Mouse (Mus musculus) hindbrain, embryonic 15.5 days (tissue): ENCODE measurements around the gene Man1c1. TPM values are rescaled to one million over a fixed set of nuclear protein-coding genes. Genes with fewer than 3 reads are reported as not detected.

Experiments used
- ATAC-seq: fragments of 200-750 bp; cut with Nextera tagmentation; 2 replicates; pipeline ENCODE4 v1.8.0; 2017; ENCODE audit warnings: low read depth, moderate number of reproducible peaks, moderate TSS enrichment; ENCODE audit not compliant: low FRiP score
- H3K27ac ChIP-seq: fragments of 300-500 bp; sonication (generic); replicated peaks from 2 replicates; pipeline ENCODE4 v1.5.1; 2015; ENCODE audit warnings: mild to moderate bottlenecking, inconsistent platforms
- H3K27me3 ChIP-seq: fragments of 300-500 bp; sonication (generic); 2 replicates; pipeline ENCODE4 v1.6.1; 2015; ENCODE audit warnings: control low read depth, inconsistent platforms
- H3K36me3 ChIP-seq: fragments of 300-500 bp; sonication (generic); 2 replicates; pipeline ENCODE4 v1.6.1; 2015; ENCODE audit warnings: control low read depth, inconsistent platforms
- H3K4me1 ChIP-seq: fragments of 300-500 bp; sonication (generic); replicated peaks from 2 replicates; pipeline ENCODE4 v1.6.1; 2015; ENCODE audit warnings: control low read depth, inconsistent platforms
- H3K4me2 ChIP-seq: fragments of 300-500 bp; sonication (generic); 2 replicates; pipeline ENCODE4 v1.6.1; 2015; ENCODE audit warnings: moderate library complexity, mild to moderate bottlenecking, inconsistent platforms
- H3K4me3 ChIP-seq: fragments of 300-500 bp; sonication (generic); 2 replicates; pipeline ENCODE4 v1.5.1; 2015; ENCODE audit warnings: mild to moderate bottlenecking, inconsistent platforms
- H3K9ac ChIP-seq: fragments of 300-500 bp; sonication (generic); 2 replicates; pipeline ENCODE4 v1.6.1; 2015; ENCODE audit warnings: inconsistent platforms
- H3K9me3 ChIP-seq: fragments of 300-500 bp; sonication (generic); 2 replicates; pipeline ENCODE4 v1.6.1; 2016; ENCODE audit warnings: control low read depth, inconsistent platforms
- WGBS: fragments of 180-500 bp; shearing (Covaris S2); methylation state at CpG from one replicate; pipeline ENCODE4 v1.1.7; 2015; 5-methylcytosine and 5-hydroxymethylcytosine counted together
- polyA plus RNA-seq: library from polyadenylated mRNA; unstranded; fragments of >200 nt; fragmentation: Nextera tagmentation; extraction: Ambion mirVana; gene quantifications from 2 replicates; pipeline ENCODE4 v1.2.1, GENCODE M21; 2015

Gene Man1c1
- polyA plus RNA-seq, 1 experiment from 2014 or later: 6.1 TPM

DNA sequence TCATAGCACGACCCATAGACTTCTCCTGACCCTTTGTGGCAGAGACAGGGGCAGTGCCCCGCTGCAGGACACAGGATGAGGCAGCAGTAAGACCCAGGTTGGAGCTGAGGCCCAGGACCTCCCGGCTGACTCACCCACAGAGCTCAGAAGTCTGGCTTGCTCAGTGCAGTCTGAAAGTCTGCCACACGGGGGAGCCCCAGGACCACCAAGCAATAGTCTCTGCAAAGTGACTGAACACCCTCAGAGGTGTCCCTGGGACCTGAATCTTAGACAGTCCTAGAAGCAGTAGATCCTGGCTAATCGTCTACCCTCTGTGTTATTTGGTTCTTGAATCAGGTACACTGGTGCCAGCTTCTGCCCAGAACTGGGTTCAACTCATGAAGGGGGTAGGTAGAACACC is 160.8 kb downstream of the Man1c1 start:
- no peaks in the 10 kb centered on the region for H3K27me3 ChIP-seq
- H3K36me3 ChIP-seq: peaks cover 66% of the 10 kb centered on the region
- peaks cover 21% of the 10 kb centered on the region for H3K4me1 ChIP-seq
- no peaks in the 10 kb centered on the region for H3K9me3 ChIP-seq
- 7% methylated on average over 5 of the region's 5 CpGs for WGBS
- peak; percentile 71 for ATAC-seq
- no peak overlapping the region for H3K27ac ChIP-seq
- H3K9ac ChIP-seq: no peak overlapping the region
- H3K4me2 ChIP-seq: no peak overlapping the region
- H3K4me3 ChIP-seq: no peak overlapping the region

- Histone ChIP-seq H3K9ac (no peak overlapping the region), H3K4me2 (no peak overlapping the region), H3K36me3 (peaks cover 62% of the 10 kb centered on the region), H3K27ac (no peak overlapping the region), H3K27me3 (no peaks in the 10 kb centered on the region), H3K4me3 (no peak overlapping the region), H3K9me3 (no peaks in the 10 kb centered on the region), H3K4me1 (peaks cover 15% of the 10 kb centered on the region)
- 94% methylated on average over 9 of the region's 9 CpGs for WGBS
- ATAC-seq: no peak
Measured at GRCm38 (mm10) chr4:134542726-134543125, 161.4 kb downstream of the Man1c1 start.

- Histone ChIP-seq H3K27me3 (no peaks in the 10 kb centered on the region), H3K9me3 (no peaks in the 10 kb centered on the region), H3K36me3 (peaks cover 44% of the 10 kb centered on the region), H3K4me3 (no peak overlapping the region), H3K4me2 (no peak overlapping the region), H3K27ac (no peak overlapping the region), H3K4me1 (peaks cover 18% of the 10 kb centered on the region), H3K9ac (no peak overlapping the region)
- no peak for ATAC-seq
- WGBS: 77% methylated on average over 10 of the region's 10 CpGs
Measured at GRCm38 (mm10) chr4:134538997-134539580, 165.0 kb downstream of the Man1c1 start.

DNA sequence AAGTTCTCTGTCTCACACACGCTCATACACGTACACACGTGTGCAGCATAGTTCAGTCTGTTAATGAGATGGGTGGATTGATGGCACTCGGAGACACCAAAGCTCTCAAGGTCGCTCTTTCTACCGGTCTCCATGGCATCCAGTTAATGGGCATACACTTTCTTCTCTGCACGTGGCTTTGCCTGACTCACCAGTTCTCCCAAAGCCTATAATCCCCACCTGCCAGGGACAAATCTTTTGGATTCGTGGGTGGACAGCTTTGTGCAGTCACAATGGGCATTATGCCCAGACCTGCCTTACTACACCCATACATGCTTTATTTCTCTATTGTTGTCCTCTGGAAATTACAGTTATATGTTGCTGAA is 168.3 kb downstream of the Man1c1 start:
- Histone ChIP-seq H3K4me2 (peak overlapping the region; percentile 93), H3K27me3 (no peaks in the 10 kb centered on the region), H3K9me3 (no peaks in the 10 kb centered on the region), H3K9ac (peak overlapping the region; percentile 32), H3K36me3 (peaks cover 27% of the 10 kb centered on the region), H3K4me1 (peaks cover 33% of the 10 kb centered on the region), H3K27ac (peak overlapping the region; percentile 66; the same call in 1 of the 2 replicates), H3K4me3 (peak overlapping the region; percentile 77)
- ATAC-seq: peak; percentile 23
- 7% methylated on average over 8 of the region's 8 CpGs for WGBS

DNA sequence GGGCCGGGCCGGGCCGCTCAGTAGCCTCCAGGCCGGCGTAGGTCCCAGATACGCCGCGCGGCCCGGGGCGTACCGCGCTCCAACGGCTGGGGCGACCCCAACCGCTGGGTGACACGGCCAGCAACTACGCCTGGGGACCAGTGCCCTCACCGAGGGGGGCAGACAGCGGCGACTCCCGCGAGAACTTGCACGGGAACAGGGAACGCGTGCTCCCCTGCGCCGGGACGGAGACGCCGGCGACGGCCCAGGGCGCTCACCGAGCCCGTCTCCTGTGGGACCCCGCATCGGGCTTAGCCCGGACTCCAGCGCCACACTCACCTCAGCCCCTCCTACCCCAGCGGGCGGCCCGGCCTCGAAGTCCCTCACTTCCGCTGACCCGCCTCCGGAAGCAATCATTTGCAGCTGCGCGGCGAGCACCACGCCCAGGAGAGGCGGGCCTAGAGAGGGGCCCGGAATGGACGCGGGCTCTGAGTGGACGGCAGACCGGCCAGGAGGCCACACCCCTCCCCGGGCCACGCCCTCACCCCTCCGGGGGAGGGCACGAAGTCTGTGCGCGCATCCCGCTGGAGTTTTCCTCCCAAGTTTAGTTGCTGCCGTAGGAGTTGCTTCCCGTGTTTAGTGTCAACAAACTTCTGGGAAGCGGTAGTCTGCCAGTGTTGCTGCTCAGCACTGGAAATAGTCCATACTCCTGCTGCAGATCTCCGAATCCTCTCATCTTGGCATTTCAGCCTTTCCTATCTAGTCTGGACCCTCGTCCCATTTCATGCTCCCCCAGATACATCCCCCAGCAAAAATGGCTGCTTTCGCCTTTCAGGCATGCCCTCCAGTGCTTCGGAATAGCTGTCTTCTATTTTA is 168.9 kb downstream of the Man1c1 start, which contains the start of gene Mtfr1l:
TSS of gene Mtfr1l (minus strand) at position 456 of the 855 bp plus-strand sequence.
- Histone ChIP-seq H3K4me1 (peaks cover 33% of the 10 kb centered on the region), H3K27me3 (no peaks in the 10 kb centered on the region), H3K27ac (peak within 1 kb of the TSS; percentile 77), H3K9ac (peak within 1 kb of the TSS; percentile 65), H3K4me2 (peak within 1 kb of the TSS; percentile 93), H3K4me3 (peak within 1 kb of the TSS; percentile 77), H3K9me3 (no peaks in the 10 kb centered on the region), H3K36me3 (peaks cover 27% of the 10 kb centered on the region)
- WGBS: under 1% methylated on average over 66 of the region's 71 CpGs
- ATAC-seq: peak; percentile 98

GRCm38 (mm10) chr4:134534124-134534886 is 169.8 kb downstream of the Man1c1 start:
- 1% methylated on average over 57 of the region's 57 CpGs for WGBS
- peak; percentile 1; the same call in 1 of the 2 replicates for ATAC-seq

DNA sequence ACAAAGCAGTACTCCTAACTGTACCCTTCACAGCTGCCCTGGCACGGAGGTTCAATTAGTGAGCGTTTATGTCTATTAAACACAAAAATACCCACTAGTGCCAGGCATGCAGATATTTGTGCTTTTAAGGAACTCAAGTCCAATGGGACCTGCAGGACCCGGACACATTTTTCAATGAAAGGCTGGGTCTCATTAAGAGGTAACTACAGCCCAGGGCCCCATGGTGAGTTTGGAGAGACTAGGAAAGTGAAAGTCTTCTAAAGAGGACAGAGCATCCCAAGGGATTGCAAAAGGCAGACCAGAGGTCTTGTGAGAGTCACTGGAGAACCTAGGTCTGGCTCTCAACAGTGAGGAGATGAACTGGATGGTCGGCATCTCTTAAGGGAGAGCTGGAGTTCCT is 170.7 kb downstream of the Man1c1 start:
- ATAC-seq: no peak
- no peaks in the 10 kb centered on the region for H3K27me3 ChIP-seq
- H3K4me1 ChIP-seq: peaks cover 25% of the 10 kb centered on the region
- no peak overlapping the region for H3K27ac ChIP-seq
- no peak overlapping the region for H3K4me3 ChIP-seq
- WGBS: 85% methylated on average over 4 of the region's 4 CpGs
- H3K36me3 ChIP-seq: peaks cover 30% of the 10 kb centered on the region
- H3K9me3 ChIP-seq: no peaks in the 10 kb centered on the region
- peak overlapping the region; percentile 65; the same call in 1 of the 2 replicates for H3K9ac ChIP-seq
- H3K4me2 ChIP-seq: peak overlapping the region; percentile 93

More at GRCm38 (mm10) chr4:134534124-134534886, 169.8 kb downstream of the Man1c1 start:
- Histone ChIP-seq H3K27ac (peak overlapping the region; percentile 77), H3K36me3 (peaks cover 28% of the 10 kb centered on the region), H3K4me3 (peak overlapping the region; percentile 77), H3K4me2 (peak overlapping the region; percentile 93), H3K27me3 (no peaks in the 10 kb centered on the region), H3K9me3 (no peaks in the 10 kb centered on the region), H3K4me1 (peaks cover 32% of the 10 kb centered on the region), H3K9ac (peak overlapping the region; percentile 65)

GRCm38 (mm10) chr4:134532928-134533327 is 171.2 kb downstream of the Man1c1 start:
- no peak for ATAC-seq
- no peak overlapping the region for H3K4me3 ChIP-seq
- H3K27me3 ChIP-seq: no peaks in the 10 kb centered on the region
- WGBS: 89% methylated on average over 4 of the region's 4 CpGs
- H3K9me3 ChIP-seq: no peaks in the 10 kb centered on the region
- peaks cover 25% of the 10 kb centered on the region for H3K4me1 ChIP-seq
- peaks cover 35% of the 10 kb centered on the region for H3K36me3 ChIP-seq
- H3K27ac ChIP-seq: no peak overlapping the region
- no peak overlapping the region for H3K4me2 ChIP-seq
- H3K9ac ChIP-seq: no peak overlapping the region

- H3K27me3 ChIP-seq: no peaks in the 10 kb centered on the region
- no peak overlapping the region for H3K4me3 ChIP-seq
- no peak overlapping the region for H3K27ac ChIP-seq
- no peak overlapping the region for H3K4me2 ChIP-seq
- H3K9me3 ChIP-seq: no peaks in the 10 kb centered on the region
- no peaks in the 10 kb centered on the region for H3K4me1 ChIP-seq
- H3K9ac ChIP-seq: no peak overlapping the region
- 77% methylated on average over 5 of the region's 5 CpGs for WGBS
- H3K36me3 ChIP-seq: peaks cover 60% of the 10 kb centered on the region
- no peak for ATAC-seq
Measured at GRCm38 (mm10) chr4:134526220-134526619, 177.9 kb downstream of the Man1c1 start.

DNA sequence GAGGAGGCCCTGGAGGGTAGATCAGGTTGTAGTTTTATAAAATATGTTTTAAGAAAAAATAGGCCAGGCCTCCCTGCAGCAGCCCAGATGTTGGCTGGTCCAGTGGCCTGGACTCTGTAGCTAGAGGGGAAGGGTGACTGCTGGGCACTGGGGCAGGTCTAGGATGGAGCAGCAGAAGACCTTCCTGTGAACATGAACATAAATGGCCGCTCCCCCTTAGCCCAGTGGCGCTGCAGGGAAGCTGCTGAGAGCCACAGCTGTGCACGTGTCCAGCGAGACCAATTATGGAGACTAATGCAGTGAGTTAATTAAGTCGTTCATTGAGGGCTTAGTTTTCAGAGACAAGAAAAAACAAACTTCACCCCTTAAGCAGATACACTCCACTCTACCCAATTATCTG is 178.3 kb downstream of the Man1c1 start:
- Histone ChIP-seq H3K9me3 (no peaks in the 10 kb centered on the region), H3K4me2 (no peak overlapping the region), H3K27ac (no peak overlapping the region), H3K27me3 (no peaks in the 10 kb centered on the region), H3K36me3 (peaks cover 56% of the 10 kb centered on the region), H3K9ac (no peak overlapping the region), H3K4me1 (no peaks in the 10 kb centered on the region), H3K4me3 (no peak overlapping the region)
- no peak for ATAC-seq
- 71% methylated on average over 5 of the region's 5 CpGs for WGBS

- Histone ChIP-seq H3K9me3 (no peaks in the 10 kb centered on the region), H3K27me3 (no peaks in the 10 kb centered on the region), H3K4me2 (no peak overlapping the region), H3K9ac (no peak overlapping the region), H3K27ac (no peak overlapping the region), H3K4me3 (no peak overlapping the region), H3K4me1 (no peaks in the 10 kb centered on the region), H3K36me3 (peaks cover 32% of the 10 kb centered on the region)
- 91% methylated on average over 4 of the region's 4 CpGs for whole genome bisulfite sequencing
- no peak for ATAC-seq
Measured at GRCm38 (mm10) chr4:134523447-134523846, 180.6 kb downstream of the Man1c1 start.

GRCm38 (mm10) chr4:134519281-134519680 is 184.8 kb downstream of the Man1c1 start:
- Histone ChIP-seq H3K9ac (no peak overlapping the region), H3K27ac (no peak overlapping the region), H3K4me2 (no peak overlapping the region), H3K27me3 (no peaks in the 10 kb centered on the region), H3K9me3 (no peaks in the 10 kb centered on the region), H3K4me1 (no peaks in the 10 kb centered on the region), H3K36me3 (no peaks in the 10 kb centered on the region), H3K4me3 (no peak overlapping the region)
- no peak for ATAC-seq
